Mouse (Mus musculus) retina, adult 2 months (tissue): ENCODE data around the gene Eif4a2.

Experiments
- DNase-seq: peaks from one replicate; pipeline ENCODE4 v3.0.0-alpha.2; 2012; ENCODE audit warnings: low read depth, low spot score

Gene Eif4a2

DNA sequence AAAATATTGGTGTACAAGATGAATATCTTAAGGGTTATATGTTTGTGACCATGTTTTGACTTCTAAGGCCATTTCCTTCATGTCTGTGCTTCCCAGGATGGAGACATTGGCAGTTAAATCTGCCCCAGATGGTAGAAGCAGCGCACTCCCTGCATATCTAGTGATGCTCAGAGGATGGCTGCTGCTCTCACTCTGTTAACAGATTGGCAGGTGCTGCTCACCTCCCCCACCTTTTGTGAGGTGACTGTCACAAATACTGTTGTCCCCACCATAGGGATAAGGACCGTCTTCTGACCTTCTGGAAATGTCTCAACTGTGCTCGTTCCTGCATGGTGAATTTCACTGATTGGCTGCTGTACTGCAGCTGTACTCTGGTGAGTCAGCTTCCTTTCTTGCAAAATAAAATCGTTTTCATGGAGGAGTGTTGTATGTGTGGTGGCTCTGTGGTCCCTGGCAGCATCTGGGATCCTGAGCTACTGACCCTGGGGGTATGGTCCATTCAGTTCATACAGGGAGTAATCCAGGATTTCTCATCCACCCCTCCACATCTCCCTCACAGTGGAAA is 29.2 kb downstream of the Eif4a2 start:
- no peak for DNase-seq

DNA sequence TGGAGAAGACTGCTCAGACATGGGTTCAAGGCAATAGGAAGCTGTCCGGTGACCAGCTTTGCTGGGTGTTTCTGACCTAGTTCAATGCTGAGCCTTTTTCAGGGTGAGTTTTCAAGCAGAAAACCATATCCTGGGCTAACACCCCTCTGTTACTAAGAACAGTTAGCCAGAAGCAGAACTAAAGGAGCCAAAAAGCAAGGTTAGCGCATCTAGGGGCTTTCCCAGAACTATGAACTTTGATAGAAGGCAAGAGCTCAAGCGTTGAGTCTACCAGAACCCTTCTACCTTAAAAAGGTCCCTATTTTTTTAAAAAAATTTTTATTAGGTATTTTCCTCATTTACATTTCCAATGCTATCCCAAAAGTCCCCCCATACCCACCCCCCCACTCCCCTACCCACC is 33.7 kb downstream of the Eif4a2 start:
- no peak for DNase-seq

DNA sequence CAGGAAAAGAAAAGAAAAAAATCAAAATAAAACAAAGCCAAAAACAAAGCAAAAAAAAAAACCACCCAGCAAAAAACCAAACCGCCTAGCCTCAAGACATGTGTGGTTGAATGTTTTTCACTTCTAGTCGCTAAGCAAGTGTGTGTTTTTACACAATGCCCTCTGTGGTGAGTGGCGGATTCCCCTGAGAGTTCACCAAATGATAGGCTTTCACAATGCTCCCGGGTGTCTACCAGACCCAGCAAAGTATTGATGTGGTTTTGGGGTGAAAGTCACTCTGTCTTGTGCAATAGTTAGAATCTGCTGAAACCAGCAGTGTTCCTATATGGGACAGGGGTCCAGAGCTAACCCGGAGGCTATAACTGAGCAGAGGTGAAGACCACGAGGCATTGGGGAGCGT is 37.1 kb downstream of the Eif4a2 start:
- DNase-seq, result no peak

DNA sequence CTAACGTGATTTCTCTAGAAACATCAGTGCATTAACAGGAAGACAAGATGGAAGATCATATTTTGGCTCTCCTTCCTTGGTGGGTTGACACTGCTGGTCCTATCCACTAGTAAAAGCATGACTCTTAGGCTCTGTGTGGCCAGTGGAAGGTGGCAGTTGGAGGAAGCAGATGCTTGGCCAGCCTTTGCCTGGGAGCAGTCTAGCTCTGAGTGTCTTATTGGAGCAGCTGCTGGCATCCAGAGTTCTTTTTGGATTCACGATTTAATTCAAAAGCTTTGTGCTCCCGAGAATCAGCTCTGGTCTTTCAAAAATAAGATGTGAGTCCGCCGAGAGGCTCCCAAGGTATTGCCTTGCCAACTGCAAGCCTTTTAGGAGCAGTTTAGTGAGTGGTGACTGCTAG is 38.0 kb downstream of the Eif4a2 start:
- no peak for DNase-seq

DNA sequence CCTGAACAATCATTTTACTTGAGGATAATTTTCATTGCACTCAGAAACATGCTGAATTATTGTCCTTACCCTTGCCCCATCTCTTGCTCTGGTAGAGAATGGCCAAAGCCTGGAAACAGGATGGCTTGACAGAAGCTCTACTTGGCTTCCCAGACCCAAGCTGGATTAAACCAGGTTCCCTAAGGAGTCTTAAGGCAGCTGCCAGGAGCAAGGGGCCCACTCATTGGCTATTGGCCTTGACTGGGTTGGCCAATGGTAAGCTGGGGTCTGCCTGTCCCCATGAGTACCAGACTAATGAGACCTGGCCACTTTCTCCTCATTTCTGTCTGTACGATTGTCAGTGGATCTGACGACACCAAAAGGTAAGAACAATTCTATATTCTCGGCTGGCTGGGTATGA is 39.0 kb downstream of the Eif4a2 start, which contains the start of gene Adipoq:
TSS of gene Adipoq (plus strand) at position 257 of the 400 bp plus-strand sequence.
- no peak for DNase-seq

DNA sequence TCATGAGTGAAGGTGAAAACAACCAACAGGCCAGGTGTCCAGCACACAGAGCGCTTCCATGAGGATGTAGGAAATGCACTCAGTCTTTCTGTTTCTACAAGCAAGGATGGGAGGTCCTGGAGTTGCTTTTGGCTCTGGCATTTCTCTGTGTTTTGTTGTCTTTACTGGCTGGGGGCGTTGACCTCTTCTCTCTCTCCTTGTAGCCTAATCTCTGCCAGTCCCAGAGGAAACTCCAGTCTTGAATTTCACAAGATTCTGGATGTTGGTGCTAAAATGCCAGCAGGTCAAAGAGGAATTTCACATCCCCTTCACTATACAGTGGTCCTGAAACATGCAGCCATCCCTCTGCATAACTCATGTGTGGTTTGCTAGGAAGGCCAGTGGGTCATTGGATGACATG is 41.7 kb downstream of the Eif4a2 start:
- DNase-seq, result no peak

DNA sequence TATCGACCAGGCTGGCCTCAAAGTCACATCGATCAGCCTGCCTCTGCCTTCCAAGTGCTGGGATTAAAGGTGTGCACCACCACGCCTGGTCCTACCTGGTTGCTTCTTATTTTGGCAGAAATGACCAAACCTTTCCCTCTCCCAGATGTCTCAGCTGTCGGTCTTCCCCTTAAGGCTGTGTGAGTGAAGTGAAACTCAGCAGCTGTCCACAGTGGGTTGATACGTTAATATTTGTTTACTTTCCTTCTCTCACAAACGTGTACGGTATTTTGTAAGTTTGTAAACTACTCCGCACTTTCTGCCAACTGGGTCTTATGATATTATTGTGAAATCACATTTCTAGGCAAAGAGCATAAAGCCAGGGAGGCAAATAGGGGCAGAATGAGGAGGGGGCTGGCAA is 42.2 kb downstream of the Eif4a2 start:
- no peak for DNase-seq

DNA sequence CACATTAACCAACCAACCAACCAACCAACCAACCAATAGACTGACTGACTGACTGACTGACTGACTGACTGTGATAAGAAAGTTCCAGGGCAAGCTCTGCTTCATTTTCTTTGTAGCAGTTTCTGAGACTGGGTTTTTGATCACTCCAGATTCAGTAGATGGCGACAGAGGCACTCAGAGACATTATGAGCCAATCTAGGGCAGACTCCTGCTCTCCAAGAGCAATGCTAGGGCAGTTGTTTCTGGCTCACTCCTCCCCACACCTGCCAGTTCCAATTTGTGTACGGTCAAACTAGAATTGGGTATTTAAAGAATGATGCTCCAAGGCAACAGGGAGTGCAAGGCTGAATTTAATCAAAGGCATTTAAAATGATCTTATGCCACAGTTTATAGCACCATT is 44.2 kb downstream of the Eif4a2 start:
- DNase-seq, result peak; percentile 33

DNA sequence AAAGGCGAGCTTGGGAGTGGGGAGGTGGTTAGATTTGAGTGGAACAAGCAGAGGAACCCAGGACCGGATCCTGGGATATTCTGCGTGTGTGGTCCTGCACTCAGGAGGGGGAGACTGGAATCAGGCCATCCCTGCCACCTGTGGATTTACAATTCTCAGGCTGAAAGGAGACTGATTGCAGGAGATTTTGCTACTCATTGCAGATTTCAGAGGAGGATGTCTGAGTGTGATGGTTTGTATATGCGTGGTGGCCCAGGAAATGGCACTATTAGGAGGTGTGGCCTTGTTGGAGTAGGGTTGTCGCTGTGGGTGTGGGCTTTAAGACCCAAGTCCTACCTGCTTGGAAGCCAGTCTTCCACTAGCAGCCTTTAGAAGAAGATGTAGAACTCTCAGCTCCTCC is 47.0 kb downstream of the Eif4a2 start:
- no peak for DNase-seq

DNA sequence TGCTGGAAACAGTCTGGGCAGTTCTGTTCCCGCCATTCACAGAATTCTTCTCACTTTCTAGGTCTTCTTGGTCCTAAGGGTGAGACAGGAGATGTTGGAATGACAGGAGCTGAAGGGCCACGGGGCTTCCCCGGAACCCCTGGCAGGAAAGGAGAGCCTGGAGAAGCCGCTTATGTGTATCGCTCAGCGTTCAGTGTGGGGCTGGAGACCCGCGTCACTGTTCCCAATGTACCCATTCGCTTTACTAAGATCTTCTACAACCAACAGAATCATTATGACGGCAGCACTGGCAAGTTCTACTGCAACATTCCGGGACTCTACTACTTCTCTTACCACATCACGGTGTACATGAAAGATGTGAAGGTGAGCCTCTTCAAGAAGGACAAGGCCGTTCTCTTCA is 49.8 kb downstream of the Eif4a2 start:
- DNase-seq, result no peak

DNA sequence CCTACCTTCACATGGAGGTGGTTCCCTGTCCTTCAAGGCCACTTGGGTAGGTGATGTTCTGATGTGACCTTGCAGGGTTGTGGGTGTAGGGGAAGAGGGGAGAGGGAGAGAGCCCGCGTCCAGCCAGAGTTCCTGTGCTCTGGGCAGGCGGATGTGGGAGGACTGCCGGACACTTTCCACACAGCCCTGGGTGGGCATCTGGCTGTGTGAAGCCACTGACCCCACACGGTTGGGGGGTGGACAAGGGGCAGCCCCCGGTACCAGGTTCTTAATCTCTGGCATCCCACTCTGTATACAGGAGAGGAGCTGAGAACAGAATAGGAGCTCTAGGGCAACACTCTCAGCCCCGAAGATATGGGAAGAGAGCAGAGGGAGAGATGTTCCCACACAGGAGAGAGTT is 51.0 kb downstream of the Eif4a2 start:
- no peak for DNase-seq

DNA sequence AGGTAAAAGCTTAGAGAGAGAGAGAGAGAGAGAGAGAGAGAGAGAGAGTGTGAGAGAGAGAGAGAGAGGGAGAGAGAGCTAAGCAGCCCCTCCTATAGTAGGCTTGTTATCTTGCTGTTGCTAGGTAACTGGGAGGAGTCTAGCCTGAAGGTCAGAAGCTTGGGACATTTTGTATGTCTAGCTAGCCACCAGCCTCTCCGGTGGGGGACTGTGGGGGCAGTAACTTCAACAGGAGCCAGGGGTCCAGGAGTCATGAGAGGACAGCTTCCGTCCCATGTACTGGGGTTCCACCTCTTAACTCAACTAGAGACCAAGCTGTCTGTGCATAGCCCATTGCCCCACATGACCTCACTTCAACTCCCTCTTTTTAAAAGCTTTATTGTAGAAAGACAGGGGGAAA is 51.7 kb downstream of the Eif4a2 start:
- no peak for DNase-seq

DNA sequence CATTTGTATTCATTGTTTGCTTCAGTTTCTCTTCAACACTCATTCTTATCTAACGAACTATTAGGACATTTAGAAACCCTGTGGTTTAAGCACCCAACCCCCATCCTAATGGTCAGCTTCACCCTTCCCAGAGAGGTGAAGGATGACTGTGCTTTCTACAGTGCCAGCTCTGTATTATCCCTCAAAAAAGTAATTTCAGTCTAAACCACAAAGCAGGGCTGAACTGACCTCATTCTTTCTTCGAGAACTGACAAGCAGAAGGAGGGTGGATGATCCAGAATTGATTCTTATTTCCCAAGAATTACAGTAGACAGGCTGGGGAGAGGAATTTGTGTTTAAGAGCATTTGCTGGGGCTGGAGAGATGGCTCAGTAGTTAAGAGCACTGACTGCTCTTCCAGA is 52.5 kb downstream of the Eif4a2 start:
- DNase-seq, result no peak

DNA sequence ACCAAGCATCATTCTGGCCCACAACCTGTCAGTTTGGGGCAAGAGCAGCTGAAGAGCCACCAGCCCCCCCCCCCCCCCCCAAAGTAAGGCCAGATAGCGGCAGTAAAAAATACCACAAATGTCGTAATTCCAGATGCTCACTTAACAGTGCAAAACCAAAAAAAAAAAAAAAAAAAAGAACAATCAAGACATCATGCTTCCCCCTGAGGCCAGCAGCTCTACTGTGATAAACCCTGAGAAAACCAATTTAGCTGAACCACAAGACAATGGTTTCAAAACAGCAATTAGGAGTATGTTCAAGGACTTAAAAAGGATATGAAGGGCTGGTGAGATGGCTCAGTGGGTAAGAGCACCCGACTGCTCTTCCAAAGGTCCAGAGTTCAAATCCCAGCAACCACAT is 54.9 kb downstream of the Eif4a2 start:
- DNase-seq, result no peak
